Mouse (Mus musculus) testis, postnatal 14 days (tissue): ENCODE results near the gene Agap1.

Source experiments
- DNase-seq: peaks from one replicate; pipeline ENCODE4 v3.0.0; 2021; ENCODE audit warnings: low spot score

Gene Agap1

GRCm38 (mm10) chr1:89714165-89714980 lies 259.8 kb downstream of the Agap1 start:
- no peak for DNase-seq

GRCm38 (mm10) chr1:89716234-89716633 lies 261.6 kb downstream of the Agap1 start:
- DNase-seq = no peak

DNA sequence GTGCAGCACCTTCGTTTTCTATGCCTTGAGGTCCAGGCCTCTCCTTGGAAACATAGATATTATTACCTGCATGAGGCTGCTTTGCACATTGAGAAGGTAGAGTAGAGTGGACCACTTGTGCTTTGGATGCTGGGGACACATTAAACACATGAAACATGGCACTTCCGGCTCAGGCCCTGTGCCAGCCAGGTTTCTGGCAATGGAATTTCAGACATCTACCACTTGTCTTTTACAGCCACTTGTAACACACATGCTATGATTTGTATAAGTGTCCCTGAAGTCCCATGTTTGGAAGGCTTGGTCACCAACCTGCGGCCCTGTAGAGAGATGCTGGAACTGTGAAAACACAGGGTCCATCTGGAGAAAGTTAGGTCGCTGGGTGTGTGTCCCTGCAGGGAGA lies 262.5 kb downstream of the Agap1 start:
- DNase-seq = no peak

DNA sequence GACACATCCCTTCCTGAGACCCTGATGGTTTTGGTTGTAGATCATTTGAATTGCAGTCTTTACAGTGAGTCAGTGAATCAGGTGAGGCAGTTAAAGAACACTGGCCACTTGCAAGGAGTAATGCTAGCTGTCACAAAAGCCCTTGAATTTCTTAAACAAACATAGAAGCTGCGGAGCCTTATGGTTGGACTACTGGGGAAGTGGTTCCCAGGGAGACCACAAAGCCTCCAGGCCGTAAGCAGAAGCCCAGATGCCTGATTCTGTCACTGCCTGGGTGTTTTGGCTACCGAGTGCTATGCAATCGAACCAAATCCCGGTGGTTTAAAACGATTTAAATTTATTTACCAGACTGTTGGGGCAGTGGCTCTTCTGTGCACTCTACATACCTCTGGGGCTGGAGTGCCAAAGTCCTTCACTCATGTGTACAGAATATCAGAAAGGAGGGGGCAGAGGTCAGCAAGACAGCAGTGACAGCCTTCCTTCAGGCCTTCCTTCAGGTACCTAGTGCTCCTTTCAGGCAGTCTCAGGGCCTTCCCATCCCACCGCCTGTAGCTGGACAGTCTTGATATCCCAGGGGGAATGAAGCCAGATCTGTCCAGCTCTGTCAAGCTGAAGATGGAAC lies 264.3 kb downstream of the Agap1 start:
- no peak for DNase-seq

GRCm38 (mm10) chr1:89724141-89724540 lies 269.5 kb downstream of the Agap1 start:
- no peak for DNase-seq

DNA sequence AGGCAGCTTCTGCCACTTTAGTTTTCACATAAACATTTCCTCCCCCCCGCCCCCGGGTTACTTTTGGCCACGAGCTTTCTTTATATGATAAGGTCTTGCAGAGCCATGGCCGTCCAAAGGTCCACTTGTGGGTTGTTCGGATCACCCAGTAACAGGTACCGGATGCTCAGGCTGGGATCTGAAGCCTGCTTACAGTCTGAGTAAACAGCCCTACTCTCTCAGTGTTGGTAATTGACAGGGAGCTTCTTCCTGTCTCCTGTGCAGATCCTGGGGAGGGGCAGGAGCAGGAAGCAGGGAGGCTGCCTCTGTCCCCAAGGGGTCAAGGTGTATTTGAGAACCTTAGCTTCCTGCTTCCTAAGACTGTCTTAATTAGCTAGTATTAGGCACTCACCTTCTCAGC lies 269.9 kb downstream of the Agap1 start:
- no peak for DNase-seq

DNA sequence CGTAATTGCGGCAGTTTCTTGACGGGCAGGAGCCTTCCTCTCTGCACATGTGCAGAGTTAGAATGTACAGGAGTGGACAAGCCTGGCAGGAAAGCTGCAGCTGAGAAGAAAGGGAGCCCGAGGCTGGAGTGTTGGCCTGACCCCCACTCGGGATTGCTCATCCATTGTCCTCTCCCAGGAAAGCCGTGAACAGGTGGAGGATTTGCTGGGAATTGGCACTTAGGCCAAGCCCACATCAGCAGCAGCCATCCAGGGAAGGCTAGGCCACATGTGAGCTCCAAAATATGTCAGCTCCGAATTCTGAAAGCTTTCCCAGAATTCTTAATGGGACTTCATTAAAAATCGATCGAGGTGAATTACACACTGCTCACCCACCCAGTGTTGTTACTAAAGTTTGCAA lies 270.4 kb downstream of the Agap1 start:
- no peak for DNase-seq

DNA sequence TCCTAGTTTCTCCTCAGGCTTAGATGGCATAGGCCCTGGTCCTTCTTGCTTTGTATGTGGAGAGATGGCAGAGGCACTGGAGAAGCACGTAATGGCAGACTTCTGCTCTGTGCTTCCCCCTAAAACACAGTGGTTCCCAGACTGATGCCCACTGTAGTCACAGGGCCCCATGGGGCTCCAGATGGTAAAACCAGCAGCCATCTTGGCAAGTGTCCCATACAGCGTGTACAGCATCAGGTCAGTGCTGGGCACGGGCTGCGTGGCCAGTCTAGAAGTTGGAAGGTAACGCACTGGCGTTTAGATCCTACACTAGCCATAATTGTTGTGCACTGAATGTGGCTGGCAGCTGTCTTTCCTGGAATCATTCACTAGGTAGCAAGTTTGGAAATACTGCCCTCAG lies 273.9 kb downstream of the Agap1 start:
- DNase-seq = no peak

DNA sequence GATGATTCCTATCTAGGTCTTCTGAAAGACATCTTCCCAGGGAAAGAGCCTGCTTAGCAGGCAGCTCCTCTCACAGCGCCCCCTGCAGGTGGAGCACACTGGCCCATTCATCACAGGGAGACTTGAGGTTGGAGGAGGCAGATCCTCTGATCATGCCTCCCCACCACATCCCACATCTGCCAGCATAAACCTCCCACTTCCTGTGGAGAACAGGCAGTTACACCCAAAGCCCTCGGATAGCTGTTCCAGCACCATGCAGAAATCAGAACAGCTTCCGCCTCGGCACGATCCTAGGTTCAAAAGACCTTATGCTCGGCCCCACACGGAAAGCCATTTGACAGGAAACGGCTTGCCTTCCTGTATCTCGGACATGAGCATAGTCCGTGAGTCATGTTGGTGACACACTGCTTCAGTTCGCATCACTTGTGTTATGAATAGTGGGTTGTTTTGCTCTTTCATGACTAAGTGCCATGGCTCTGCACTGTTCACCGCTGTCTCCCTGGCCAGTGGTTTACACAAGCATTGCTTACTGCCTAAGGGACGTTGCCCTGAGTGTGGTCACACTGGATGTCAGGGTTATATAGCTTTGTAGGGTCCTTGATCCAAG lies 276.1 kb downstream of the Agap1 start:
- no peak for DNase-seq

DNA sequence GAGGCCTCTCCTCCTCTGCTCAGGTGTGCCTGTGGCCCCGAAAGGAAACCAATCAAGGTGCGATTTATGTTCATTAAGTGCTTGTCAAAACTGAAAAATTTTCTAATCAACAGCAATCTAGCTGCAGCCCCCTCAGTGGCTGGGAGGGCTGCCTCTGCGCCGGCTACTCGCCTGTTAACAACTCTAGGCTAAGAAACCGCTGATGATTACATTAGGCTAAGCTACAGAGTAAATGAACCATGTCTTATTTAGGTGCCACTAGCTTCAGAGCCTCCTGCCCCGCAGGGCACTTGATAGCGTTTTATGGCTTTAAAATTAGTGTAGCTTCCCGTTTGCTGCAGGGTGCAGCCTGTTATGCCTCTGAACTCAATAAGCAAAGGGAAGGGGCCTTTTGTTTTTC lies 279.8 kb downstream of the Agap1 start:
- DNase-seq = no peak

GRCm38 (mm10) chr1:89735146-89735545 lies 280.5 kb downstream of the Agap1 start:
- no peak for DNase-seq

- no peak for DNase-seq
Measured at GRCm38 (mm10) chr1:89736021-89736420, 281.4 kb downstream of the Agap1 start.

- DNase-seq = no peak
Measured at GRCm38 (mm10) chr1:89739067-89739774, 284.6 kb downstream of the Agap1 start.

- no peak for DNase-seq
Measured at GRCm38 (mm10) chr1:89739775-89740099, 285.1 kb downstream of the Agap1 start.

GRCm38 (mm10) chr1:89742359-89742758 lies 287.8 kb downstream of the Agap1 start:
- no peak for DNase-seq

- peak; percentile 14 for DNase-seq
Measured at GRCm38 (mm10) chr1:89746171-89746570, 291.6 kb downstream of the Agap1 start.

GRCm38 (mm10) chr1:89749666-89750065 lies 295.1 kb downstream of the Agap1 start:
- no peak for DNase-seq

GRCm38 (mm10) chr1:89750495-89750894 lies 295.9 kb downstream of the Agap1 start:
- DNase-seq = no peak

DNA sequence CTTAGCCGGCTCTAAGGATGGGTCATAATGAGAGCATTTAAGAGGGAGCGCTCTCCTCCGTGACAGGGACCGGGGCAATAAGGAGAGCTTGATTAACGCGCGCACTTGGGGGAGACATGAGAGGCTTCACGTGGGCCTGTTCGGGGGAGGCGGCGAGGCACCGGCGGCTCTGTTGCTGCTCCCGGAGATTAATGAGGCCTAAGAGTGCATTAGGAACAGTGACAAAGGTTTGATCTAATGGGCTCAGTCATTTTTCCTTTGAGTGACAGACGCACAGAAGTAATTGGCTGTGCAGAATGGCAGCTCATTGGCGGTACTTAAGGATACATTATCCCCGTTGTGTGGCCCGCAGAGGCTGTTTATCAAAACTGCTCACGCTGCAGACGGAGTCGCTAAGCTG lies 296.3 kb downstream of the Agap1 start:
- no peak for DNase-seq

DNA sequence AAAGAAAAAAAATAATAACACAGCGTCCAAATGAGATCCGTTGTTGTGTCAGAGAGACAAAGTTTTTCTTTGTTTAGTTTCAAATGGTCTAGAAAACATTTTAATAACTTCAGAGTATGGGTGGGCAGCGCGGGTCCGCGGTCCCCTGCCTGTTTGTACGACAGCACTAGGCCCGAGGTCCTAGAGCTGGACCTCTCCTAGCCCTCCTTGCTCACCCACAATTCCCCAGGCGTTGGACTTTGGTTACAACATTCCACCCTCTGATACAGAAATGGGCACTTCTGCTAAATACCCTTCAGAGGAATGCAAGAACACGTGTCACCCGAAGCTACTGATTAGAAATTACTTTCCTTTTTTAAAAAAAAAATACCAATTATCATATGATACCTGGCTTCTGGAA lies 296.7 kb downstream of the Agap1 start:
- DNase-seq = no peak

DNA sequence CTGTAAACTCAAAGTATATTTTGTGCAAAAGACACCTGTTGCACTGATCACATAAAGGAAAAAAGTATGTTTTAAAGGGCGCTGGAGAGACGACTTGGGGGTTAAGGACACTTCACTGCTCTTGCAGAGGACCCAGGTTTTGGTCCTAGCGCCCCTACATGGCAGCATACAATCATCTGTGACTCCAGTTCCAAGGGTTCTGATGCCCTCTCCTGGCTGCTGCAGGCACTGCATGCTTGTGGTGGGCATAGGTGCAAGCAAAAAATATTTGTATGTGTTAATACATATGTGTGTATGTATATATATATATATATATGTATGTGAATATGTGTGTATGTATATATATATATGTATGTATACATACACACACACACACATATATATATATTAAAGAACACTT lies 298.1 kb downstream of the Agap1 start:
- no peak for DNase-seq

DNA sequence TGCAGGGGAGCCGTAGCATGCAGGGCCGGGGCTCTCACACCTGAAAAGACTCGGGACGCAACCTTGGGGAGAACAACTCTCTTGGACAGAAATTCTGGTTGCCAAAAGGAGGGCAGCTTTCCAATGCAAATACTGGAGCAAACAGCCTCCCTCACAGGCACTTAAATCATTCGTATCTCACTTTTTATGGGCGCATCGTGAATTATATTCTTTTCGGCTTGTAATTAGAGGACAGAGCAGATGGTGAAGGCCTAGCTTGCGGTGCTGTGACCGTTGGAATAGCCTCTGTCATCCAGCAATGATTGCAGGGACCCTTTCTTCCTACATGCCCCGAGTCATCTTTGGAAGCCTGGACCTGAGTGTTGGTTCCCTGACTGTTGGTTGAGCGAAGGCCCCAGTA lies 300.8 kb downstream of the Agap1 start:
- DNase-seq = no peak

- no peak for DNase-seq
Measured at GRCm38 (mm10) chr1:89756387-89756786, 301.8 kb downstream of the Agap1 start.
